Mouse (Mus musculus) limb, embryonic 11.5 days (tissue): ENCODE results near the gene Cd59a. TPM values are rescaled to one million over a fixed set of nuclear protein-coding genes. Genes with fewer than 3 reads are reported as not detected.

Source experiments
- ATAC-seq: fragments of 200-750 bp; cut with Nextera tagmentation; 2 replicates; pipeline ENCODE4 v1.8.0; 2017; ENCODE audit warnings: low read depth; ENCODE audit not compliant: insufficient number of reproducible peaks, low FRiP score, low TSS enrichment
- DNase-seq: peaks from one replicate; pipeline ENCODE4 v3.0.0-alpha.2; 2015; ENCODE audit warnings: low spot score
- H3K27ac ChIP-seq: fragments of 300-500 bp; sonication (generic); replicated peaks from 2 replicates; pipeline ENCODE4 v1.5.1; 2014; ENCODE audit warnings: low read depth, mild to moderate bottlenecking, low read length
- H3K27me3 ChIP-seq: fragments of 300-500 bp; sonication (generic); 2 replicates; pipeline ENCODE4 v1.6.1; 2014; ENCODE audit warnings: mild to moderate bottlenecking, low read length, mixed read lengths; ENCODE audit not compliant: control insufficient read depth, insufficient read depth
- H3K36me3 ChIP-seq: fragments of 300-500 bp; sonication (generic); 2 replicates; pipeline ENCODE4 v1.6.1; 2014; ENCODE audit warnings: mild to moderate bottlenecking, low read length, moderate library complexity, mixed read lengths; ENCODE audit not compliant: control insufficient read depth, insufficient read depth
- H3K4me1 ChIP-seq: fragments of 300-500 bp; sonication (generic); 2 replicates; pipeline ENCODE4 v1.6.1; 2014; ENCODE audit warnings: low read length, mixed read lengths; ENCODE audit not compliant: control insufficient read depth, insufficient read depth
- H3K4me2 ChIP-seq: fragments of 300-500 bp; sonication (generic); 2 replicates; pipeline ENCODE4 v1.6.1; 2014; ENCODE audit warnings: low read depth, mild to moderate bottlenecking, moderate library complexity; ENCODE audit not compliant: severe bottlenecking
- H3K4me3 ChIP-seq: fragments of 300-500 bp; sonication (generic); 2 replicates; pipeline ENCODE4 v1.5.1; 2014; ENCODE audit warnings: low read depth, low read length
- H3K9ac ChIP-seq: fragments of 300-500 bp; sonication (generic); 2 replicates; pipeline ENCODE4 v1.6.1; 2014; ENCODE audit warnings: mild to moderate bottlenecking, low read length
- H3K9me3 ChIP-seq: fragments of 300-500 bp; sonication (generic); 2 replicates; pipeline ENCODE4 v1.6.1; 2016; ENCODE audit warnings: low read length; ENCODE audit not compliant: control insufficient read depth
- WGBS: fragments of 180-500 bp; shearing (Covaris S2); extraction: QIAGEN DNeasy Blood & Tissue Kit; methylation state at CpG from one replicate; pipeline ENCODE4 v1.1.7; 2014; 5-methylcytosine and 5-hydroxymethylcytosine counted together
- polyA plus RNA-seq: library from polyadenylated mRNA; unstranded; fragments of >200 nt; fragmentation: Nextera tagmentation; extraction: Ambion mirVana; gene quantifications from 2 replicates; pipeline ENCODE4 v1.2.1, GENCODE M21; 2014

Gene Cd59a
- polyA plus RNA-seq, 1 experiment from 2014 or later: 19.2 TPM

DNA sequence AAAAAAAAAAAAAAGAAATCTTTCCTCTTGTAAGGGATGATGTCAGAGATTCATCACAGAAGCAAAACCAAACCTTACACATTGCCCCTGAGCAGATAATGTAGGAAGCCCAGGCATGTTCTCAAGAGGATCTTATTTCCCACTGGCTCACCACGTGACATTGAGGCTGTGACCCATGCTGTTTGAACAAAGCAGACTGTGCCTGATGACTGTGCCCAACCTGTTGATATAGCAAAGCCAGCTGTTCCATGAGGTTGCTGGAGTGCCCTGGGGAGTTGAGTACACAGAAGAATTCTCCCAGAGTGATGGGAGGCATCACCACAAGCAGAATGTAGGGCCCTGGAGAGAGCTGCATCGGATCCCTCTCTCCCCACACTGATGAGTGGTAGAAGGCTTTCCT lies 40.3 kb downstream of the Cd59a start:
- Histone ChIP-seq H3K4me1 (no peaks in the 10 kb centered on the region), H3K4me3 (no peak overlapping the region), H3K9ac (no peak overlapping the region), H3K36me3 (no peaks in the 10 kb centered on the region), H3K27ac (no peak overlapping the region), H3K9me3 (no peaks in the 10 kb centered on the region), H3K27me3 (no peaks in the 10 kb centered on the region), H3K4me2 (no peak overlapping the region)
- DNase-seq: no peak
- ATAC-seq: no peak
- WGBS: 70% methylated on average over 2 of the region's 2 CpGs

DNA sequence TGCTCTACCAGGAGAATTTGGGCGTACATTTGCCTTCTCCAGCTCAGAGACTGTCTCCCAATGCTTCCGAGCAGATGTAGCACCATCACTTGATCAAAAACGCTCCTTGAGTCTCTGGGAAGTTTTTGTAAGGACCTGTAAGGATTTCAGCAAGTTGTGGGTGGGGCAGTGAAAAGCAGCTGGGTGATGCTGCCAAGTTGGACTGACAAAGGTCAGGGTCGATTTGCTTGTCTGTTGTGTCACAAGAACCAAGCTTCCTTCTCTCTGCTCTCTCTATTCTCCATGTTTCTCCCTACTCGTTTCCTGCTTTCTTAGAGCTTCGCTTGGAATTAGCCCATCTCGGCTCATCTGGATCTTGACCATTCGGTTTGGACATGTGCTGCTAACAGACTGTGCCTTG lies 46.5 kb downstream of the Cd59a start:
- 93% methylated on average over 8 of the region's 8 CpGs for WGBS
- no peak overlapping the region for H3K9ac ChIP-seq
- H3K36me3 ChIP-seq: no peaks in the 10 kb centered on the region
- no peak overlapping the region for H3K4me3 ChIP-seq
- H3K4me1 ChIP-seq: no peaks in the 10 kb centered on the region
- no peak for ATAC-seq
- H3K9me3 ChIP-seq: no peaks in the 10 kb centered on the region
- H3K4me2 ChIP-seq: no peak overlapping the region
- DNase-seq: no peak
- H3K27me3 ChIP-seq: no peaks in the 10 kb centered on the region
- no peak overlapping the region for H3K27ac ChIP-seq

DNA sequence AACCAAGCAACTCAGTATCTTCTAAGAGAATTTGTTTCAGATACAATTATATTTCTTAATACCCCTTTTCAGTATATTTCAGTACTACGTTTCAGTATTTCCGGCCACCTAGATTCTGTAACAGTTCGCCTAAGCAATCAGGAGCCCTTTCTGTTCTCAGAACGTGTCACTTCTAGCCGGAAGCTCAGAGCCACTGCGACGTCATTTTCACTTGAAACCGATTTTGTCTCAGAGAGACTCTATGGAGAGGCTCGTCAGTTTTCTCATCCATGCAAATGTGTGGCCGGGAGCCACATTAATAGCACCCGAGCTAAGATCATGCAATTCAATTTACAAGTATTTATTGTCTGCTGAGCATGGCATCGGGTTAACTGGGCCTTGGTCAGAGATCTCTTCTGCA lies 48.4 kb downstream of the Cd59a start:
- H3K4me1 ChIP-seq: no peaks in the 10 kb centered on the region
- no peaks in the 10 kb centered on the region for H3K27me3 ChIP-seq
- ATAC-seq (no peak), DNase-seq (no peak)
- no peaks in the 10 kb centered on the region for H3K9me3 ChIP-seq
- H3K27ac ChIP-seq: no peak overlapping the region
- H3K4me2 ChIP-seq: no peak overlapping the region
- WGBS: 89% methylated on average over 12 of the region's 12 CpGs
- H3K4me3 ChIP-seq: no peak overlapping the region
- no peaks in the 10 kb centered on the region for H3K36me3 ChIP-seq
- no peak overlapping the region for H3K9ac ChIP-seq

DNA sequence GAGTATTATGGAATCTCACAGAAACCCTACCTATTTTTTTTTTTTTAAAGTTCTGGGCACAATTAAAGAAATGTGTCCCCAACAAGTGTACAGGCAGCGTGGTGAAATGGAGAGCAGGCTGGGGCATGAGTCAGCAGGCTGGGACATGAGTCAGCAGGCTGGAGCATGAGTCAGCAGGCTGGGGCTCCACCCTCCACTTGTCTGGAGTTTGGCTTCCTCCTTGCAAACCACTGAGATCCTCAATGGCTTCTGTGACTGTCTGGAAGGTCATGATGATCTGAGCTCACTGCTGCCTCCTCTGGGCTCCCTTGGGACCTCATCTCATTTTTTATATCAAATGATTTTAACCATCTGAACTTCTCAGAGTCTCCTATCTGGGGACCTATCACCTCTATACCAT lies 50.4 kb downstream of the Cd59a start:
- 75% methylated on average over 1 of the region's 1 CpGs for WGBS
- Histone ChIP-seq H3K9me3 (no peaks in the 10 kb centered on the region), H3K9ac (no peak overlapping the region), H3K4me3 (no peak overlapping the region), H3K27me3 (no peaks in the 10 kb centered on the region), H3K4me1 (no peaks in the 10 kb centered on the region), H3K4me2 (no peak overlapping the region), H3K36me3 (no peaks in the 10 kb centered on the region), H3K27ac (no peak overlapping the region)
- no peak for ATAC-seq
- no peak for DNase-seq

DNA sequence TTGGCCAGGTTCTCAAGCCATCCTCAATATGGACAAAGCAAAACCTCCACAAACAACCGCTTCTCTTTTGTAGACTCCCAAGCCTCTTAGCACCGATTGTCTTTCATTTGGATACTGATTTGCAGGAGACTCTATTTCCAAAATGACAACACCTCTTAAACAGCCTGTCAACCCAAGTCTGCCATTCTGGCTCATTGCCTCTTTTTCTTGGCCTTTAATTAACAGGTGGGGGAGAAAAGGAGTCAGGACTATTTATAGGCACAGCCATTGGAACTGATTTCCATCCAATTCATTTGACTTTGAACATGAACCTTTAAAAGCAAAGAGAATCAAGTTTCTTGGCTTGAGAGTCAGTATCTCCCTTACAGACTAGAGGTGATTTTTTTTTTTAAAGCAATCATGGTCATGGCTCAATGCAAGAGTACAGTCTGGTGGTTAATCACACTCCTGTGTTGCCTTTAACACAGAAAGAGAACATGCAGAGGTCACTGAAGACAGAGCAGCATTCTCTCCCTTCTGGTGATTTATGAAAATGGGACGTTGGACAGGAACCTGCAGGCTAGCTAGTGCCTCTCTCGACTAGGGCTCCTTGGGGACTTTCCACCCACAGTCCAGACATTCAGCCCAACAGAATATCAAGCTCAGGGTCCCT lies 52.4 kb downstream of the Cd59a start:
- no peak overlapping the region for H3K4me3 ChIP-seq
- H3K4me2 ChIP-seq: no peak overlapping the region
- ATAC-seq (no peak), DNase-seq (no peak)
- H3K27ac ChIP-seq: no peak overlapping the region
- H3K36me3 ChIP-seq: no peaks in the 10 kb centered on the region
- H3K9ac ChIP-seq: no peak overlapping the region
- no peaks in the 10 kb centered on the region for H3K4me1 ChIP-seq
- no peaks in the 10 kb centered on the region for H3K27me3 ChIP-seq
- WGBS: 67% methylated on average over 4 of the region's 4 CpGs
- no peaks in the 10 kb centered on the region for H3K9me3 ChIP-seq

DNA sequence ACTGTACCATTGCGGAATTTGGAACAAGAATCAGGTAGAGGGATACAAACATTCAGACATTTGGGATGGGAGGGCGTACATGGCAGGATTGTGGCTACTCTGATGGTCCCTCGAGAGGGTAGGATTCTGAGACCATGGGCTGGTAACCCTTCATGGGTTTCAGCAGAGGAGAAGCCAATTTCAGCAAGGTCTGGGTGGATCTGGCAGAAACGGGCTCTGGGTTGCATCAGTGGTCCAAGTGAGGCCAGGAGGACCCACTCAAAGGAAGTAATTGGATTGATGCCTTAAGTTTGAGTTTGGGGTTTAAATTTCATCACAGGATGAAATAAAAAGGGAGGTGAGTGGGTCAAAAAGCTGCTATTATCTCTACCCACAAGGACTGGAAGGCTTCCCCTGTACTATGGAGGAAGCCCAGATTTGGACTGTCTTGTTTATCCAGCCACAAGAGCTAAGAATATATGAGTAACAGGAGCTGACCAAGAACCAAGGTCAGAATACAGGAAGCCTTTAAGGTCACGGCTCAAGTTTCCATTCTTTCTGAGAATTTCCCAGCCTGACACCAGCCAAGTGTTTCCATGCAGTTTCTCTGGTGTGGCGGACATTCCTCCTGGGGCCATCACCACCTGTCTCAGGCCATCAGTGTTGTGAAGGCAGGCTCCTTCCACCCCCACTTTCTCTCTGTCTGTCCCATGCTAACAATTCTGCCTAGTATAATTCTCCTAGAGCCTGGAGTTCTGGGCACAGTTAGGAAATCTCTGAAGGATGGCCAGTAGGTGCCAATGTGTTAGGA lies 55.2 kb downstream of the Cd59a start:
- ATAC-seq: no peak
- no peak overlapping the region for H3K4me2 ChIP-seq
- no peaks in the 10 kb centered on the region for H3K4me1 ChIP-seq
- H3K9me3 ChIP-seq: no peaks in the 10 kb centered on the region
- WGBS: 83% methylated on average over 6 of the region's 6 CpGs
- H3K27me3 ChIP-seq: no peaks in the 10 kb centered on the region
- no peak overlapping the region for H3K4me3 ChIP-seq
- H3K9ac ChIP-seq: no peak overlapping the region
- H3K36me3 ChIP-seq: no peaks in the 10 kb centered on the region
- no peak overlapping the region for H3K27ac ChIP-seq
- no peak for DNase-seq

DNA sequence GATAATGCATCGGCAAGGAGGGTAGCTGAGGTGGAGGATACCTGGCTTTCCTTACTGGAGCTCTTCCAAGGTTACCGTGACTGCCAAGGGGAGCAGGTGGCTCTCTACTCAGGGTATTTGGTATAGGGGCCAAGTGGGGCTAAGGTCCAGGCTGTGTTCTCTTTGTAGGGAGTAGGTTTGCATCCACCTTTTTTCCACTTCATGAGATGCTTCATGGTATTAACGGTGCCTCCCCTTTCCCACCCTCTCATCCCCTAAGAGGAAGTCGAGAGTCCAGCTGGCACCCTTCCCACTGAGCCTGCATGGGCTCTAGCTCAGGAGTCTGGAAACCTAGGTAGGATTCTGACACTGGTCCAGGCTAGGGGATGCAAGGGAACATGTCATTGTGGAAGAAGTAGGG lies 57.7 kb downstream of the Cd59a start:
- Histone ChIP-seq H3K36me3 (no peaks in the 10 kb centered on the region), H3K4me3 (no peak overlapping the region), H3K9ac (no peak overlapping the region), H3K27me3 (no peaks in the 10 kb centered on the region), H3K9me3 (no peaks in the 10 kb centered on the region), H3K4me1 (no peaks in the 10 kb centered on the region), H3K27ac (no peak overlapping the region), H3K4me2 (no peak overlapping the region)
- DNase-seq (no peak), ATAC-seq (no peak)
- WGBS: 86% methylated on average over 4 of the region's 4 CpGs

DNA sequence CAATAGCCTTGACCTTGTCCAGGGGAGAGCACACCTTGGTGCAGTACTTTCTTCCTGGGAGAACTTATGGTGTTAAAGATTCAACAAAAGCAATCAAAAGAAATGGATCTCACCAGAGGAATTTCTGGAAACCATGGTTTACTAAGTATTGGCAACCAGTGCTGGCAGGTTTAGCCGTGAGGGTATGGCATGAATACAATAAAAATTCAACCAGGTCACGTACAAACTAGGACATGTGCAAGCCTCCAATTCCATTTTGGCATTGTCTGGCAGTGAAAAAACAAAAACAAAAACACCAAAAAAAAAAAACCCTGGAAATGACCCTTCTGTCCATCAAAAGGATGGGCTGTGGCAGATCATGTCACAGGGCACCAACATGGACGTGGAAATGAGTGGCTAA lies 58.3 kb downstream of the Cd59a start:
- H3K9ac ChIP-seq: no peak overlapping the region
- 87% methylated on average over 3 of the region's 3 CpGs for WGBS
- no peaks in the 10 kb centered on the region for H3K9me3 ChIP-seq
- no peaks in the 10 kb centered on the region for H3K36me3 ChIP-seq
- no peak overlapping the region for H3K4me2 ChIP-seq
- no peak overlapping the region for H3K27ac ChIP-seq
- H3K27me3 ChIP-seq: no peaks in the 10 kb centered on the region
- H3K4me3 ChIP-seq: no peak overlapping the region
- ATAC-seq (no peak), DNase-seq (no peak)
- no peaks in the 10 kb centered on the region for H3K4me1 ChIP-seq
